Mouse (Mus musculus): ENCODE measurements around the gene Dip2a.

GRCm38 (mm10) chr10:76328574-76328973 lies 16.5 kb downstream of the Dip2a start:
- TF ChIP-seq CTCF (IDR thresholded peaks at IDR 0.05; ENCODE audit: borderline replicate concordance, extremely low read depth, insufficient read depth, insufficient read length), result no peak
- no peak for TF ChIP-seq POLR2A (IDR thresholded peaks at IDR 0.05; ENCODE audit: borderline replicate concordance, extremely low read depth, insufficient read depth, insufficient read length, poor library complexity, severe bottlenecking)

Data from brain, embryonic 14.5 days (tissue).